Mouse (Mus musculus) MEL (cell line): ENCODE data around the gene Mrpl33. TPM values are rescaled to one million over a fixed set of nuclear protein-coding genes. Genes with fewer than 3 reads are reported as not detected.

ENCODE experiments used
- DNase-seq: peaks from one replicate; pipeline ENCODE4 v3.0.0; 2011; ENCODE audit warnings: low read depth, low spot score
- H3K27ac ChIP-seq: 2 replicates; pipeline ENCODE4 v1.5.1; 2012; ENCODE audit warnings: low read depth, mild to moderate bottlenecking, control low read depth, low read length, moderate library complexity; ENCODE audit not compliant: control insufficient read depth
- H3K27me3 ChIP-seq, 2 experiments: fragments of 150-350 bp in 1 of 2; sonication (generic) in 1 of 2; 2 replicates each; pipeline ENCODE4 v1.6.1; 2012; ENCODE audit warnings: low read length in 2 of 2, mild to moderate bottlenecking in 2 of 2, improper control_type of control experiment in 1 of 2, moderate library complexity in 1 of 2; ENCODE audit not compliant: insufficient read depth in 2 of 2, control insufficient read depth in 1 of 2
- H3K36me3 ChIP-seq, 2 experiments: 2 replicates each; pipeline ENCODE4 v1.6.1; 2012 to 2014; ENCODE audit warnings: low read length in 2 of 2, improper control_type of control experiment in 1 of 2, inconsistent platforms in 1 of 2, mild to moderate bottlenecking in 1 of 2; ENCODE audit not compliant: insufficient read depth in 2 of 2, control insufficient read depth in 1 of 2
- H3K4me1 ChIP-seq, 2 experiments: fragments of 150-350 bp in 1 of 2; sonication (generic) in 1 of 2; 2 replicates each; pipeline ENCODE4 v1.6.1; 2012; ENCODE audit warnings: low read length in 2 of 2, improper control_type of control experiment in 1 of 2, mild to moderate bottlenecking in 1 of 2; ENCODE audit not compliant: insufficient read depth in 2 of 2, control insufficient read depth in 1 of 2
- H3K4me3 ChIP-seq, 2 experiments: fragments of 150-350 bp in 1 of 2; sonication (generic) in 1 of 2; 2 replicates each; pipeline ENCODE4 v1.5.1; 2012; ENCODE audit warnings: low read depth in 2 of 2, low read length in 2 of 2, mild to moderate bottlenecking in 2 of 2, moderate library complexity in 2 of 2, control low read depth in 1 of 2, improper control_type of control experiment in 1 of 2; ENCODE audit not compliant: control insufficient read depth in 1 of 2, insufficient read depth in 1 of 2
- H3K79me2 ChIP-seq: 2 replicates; pipeline ENCODE4 v1.6.1; 2012; ENCODE audit warnings: mild to moderate bottlenecking, low read length, moderate library complexity; ENCODE audit not compliant: control insufficient read depth, poor library complexity, insufficient read depth
- H3K9ac ChIP-seq: 2 replicates; pipeline ENCODE4 v1.6.1; 2012; ENCODE audit warnings: low read depth, mild to moderate bottlenecking, control low read depth, low read length, moderate library complexity; ENCODE audit not compliant: control insufficient read depth, poor library complexity, severe bottlenecking
- H3K9me3 ChIP-seq: fragments of 150-350 bp; sonication (generic); replicated peaks from 2 replicates; pipeline ENCODE4 v1.6.1; 2012; ENCODE audit warnings: mild to moderate bottlenecking, low read length, improper control_type of control experiment, moderate library complexity; ENCODE audit not compliant: insufficient read depth
- BHLHE40 ChIP-seq: IDR thresholded peaks from 2 replicates; pipeline ENCODE4 v1.6.1; 2012; ENCODE audit warnings: low read depth, mild to moderate bottlenecking, inconsistent platforms, low read length, improper control_type of control experiment, borderline replicate concordance
- CHD1 ChIP-seq: IDR thresholded peaks from 2 replicates; pipeline ENCODE4 v1.6.1; 2012; ENCODE audit warnings: low read depth, mild to moderate bottlenecking, inconsistent platforms, low read length, improper control_type of control experiment
- CTCF ChIP-seq, 3 experiments: IDR thresholded peaks in 2 of 3; conservative IDR thresholded peaks in 1 of 3; 2 replicates each; pipeline ENCODE4 v1.5.1; 2011 to 2012; ENCODE audit warnings: low read length in 3 of 3, low read depth in 2 of 3, mild to moderate bottlenecking in 2 of 3, improper control_type of control experiment in 1 of 3, inconsistent platforms in 1 of 3, mixed read lengths in 1 of 3, moderate library complexity in 1 of 3; ENCODE audit not compliant: control insufficient read depth in 1 of 3, insufficient read depth in 1 of 3, poor library complexity in 1 of 3, severe bottlenecking in 1 of 3
- E2F4 ChIP-seq: IDR thresholded peaks from 2 replicates; pipeline ENCODE4 v1.6.1; 2011; ENCODE audit warnings: low read depth, low read length, improper control_type of control experiment, borderline replicate concordance
- ELF1 ChIP-seq: IDR thresholded peaks from 2 replicates; pipeline ENCODE4 v1.6.1; 2014; ENCODE audit warnings: low read depth, mild to moderate bottlenecking, inconsistent platforms, low read length, improper control_type of control experiment, moderate library complexity
- EP300 ChIP-seq, 2 experiments: IDR thresholded peaks; 2 replicates each; pipeline ENCODE4 v1.6.1; 2011; ENCODE audit warnings: improper control_type of control experiment in 2 of 2, low read length in 2 of 2, low read depth in 1 of 2, mild to moderate bottlenecking in 1 of 2
- ETS1 ChIP-seq: IDR thresholded peaks from 2 replicates; pipeline ENCODE4 v1.6.1; 2012; ENCODE audit warnings: low read depth, mild to moderate bottlenecking, inconsistent platforms, low read length, improper control_type of control experiment, moderate library complexity
- GABPA ChIP-seq: IDR thresholded peaks from 2 replicates; pipeline ENCODE4 v1.6.1; 2012; ENCODE audit warnings: low read depth, mild to moderate bottlenecking, inconsistent platforms, low read length, improper control_type of control experiment, moderate library complexity
- JUND ChIP-seq: IDR thresholded peaks from 2 replicates; pipeline ENCODE4 v1.6.1; 2011; ENCODE audit warnings: low read depth, mild to moderate bottlenecking, improper control_type of control experiment, low read length
- MAFK ChIP-seq: IDR thresholded peaks from 2 replicates; pipeline ENCODE4 v1.6.1; 2011; ENCODE audit warnings: low read depth, mild to moderate bottlenecking, low read length, improper control_type of control experiment, borderline replicate concordance
- MAX ChIP-seq: IDR thresholded peaks from 2 replicates; pipeline ENCODE4 v1.6.1; 2011; ENCODE audit warnings: low read length, improper control_type of control experiment
- MAZ ChIP-seq: IDR thresholded peaks from 2 replicates; pipeline ENCODE4 v1.6.1; 2012; ENCODE audit warnings: low read depth, mild to moderate bottlenecking, inconsistent platforms, low read length, improper control_type of control experiment
- MEF2A ChIP-seq: IDR thresholded peaks from 2 replicates; pipeline ENCODE4 v1.6.1; 2014; ENCODE audit warnings: low read depth, mild to moderate bottlenecking, inconsistent platforms, low read length, improper control_type of control experiment; ENCODE audit not compliant: poor library complexity, insufficient replicate concordance, severe bottlenecking; ENCODE audit errors: extremely low read depth
- MXI1 ChIP-seq: IDR thresholded peaks from 2 replicates; pipeline ENCODE4 v1.6.1; 2011; ENCODE audit warnings: mild to moderate bottlenecking, low read depth, low read length, improper control_type of control experiment
- MYC ChIP-seq: IDR thresholded peaks from 2 replicates; pipeline ENCODE4 v1.6.1; 2011; ENCODE audit warnings: low read depth, mild to moderate bottlenecking, low read length, improper control_type of control experiment, moderate library complexity
- NRF1 ChIP-seq: IDR thresholded peaks from 2 replicates; pipeline ENCODE4 v1.6.1; 2014; ENCODE audit warnings: low read depth, mild to moderate bottlenecking, inconsistent platforms, low read length, improper control_type of control experiment, moderate library complexity; ENCODE audit not compliant: poor library complexity, insufficient read depth, severe bottlenecking
- POLR2A ChIP-seq, 2 experiments: IDR thresholded peaks; 2 replicates each; pipeline ENCODE4 v1.6.1; 2011 to 2012; ENCODE audit warnings: low read length in 2 of 2, mild to moderate bottlenecking in 2 of 2, control low read depth in 1 of 2, improper control_type of control experiment in 1 of 2, low read depth in 1 of 2, moderate library complexity in 1 of 2; ENCODE audit not compliant: control insufficient read depth in 1 of 2, insufficient read depth in 1 of 2, poor library complexity in 1 of 2
- POLR2AphosphoS2 ChIP-seq: IDR thresholded peaks from 2 replicates; pipeline ENCODE4 v1.6.1; 2011; ENCODE audit warnings: low read length, improper control_type of control experiment
- RAD21 ChIP-seq: IDR thresholded peaks from 2 replicates; pipeline ENCODE4 v1.6.1; 2011; ENCODE audit warnings: mild to moderate bottlenecking, low read depth, low read length, improper control_type of control experiment
- SIN3A ChIP-seq: IDR thresholded peaks from 2 replicates; pipeline ENCODE4 v1.6.1; 2012; ENCODE audit warnings: low read length, improper control_type of control experiment, inconsistent platforms
- SMC3 ChIP-seq: IDR thresholded peaks from 2 replicates; pipeline ENCODE4 v1.6.1; 2011; ENCODE audit warnings: low read depth, low read length, improper control_type of control experiment
- TAL1 ChIP-seq: IDR thresholded peaks from 2 replicates; pipeline ENCODE4 v1.6.1; 2012; ENCODE audit warnings: mild to moderate bottlenecking, inconsistent platforms, low read length, moderate library complexity, mixed read lengths
- TBP ChIP-seq: IDR thresholded peaks from 2 replicates; pipeline ENCODE4 v1.8.0; 2011; ENCODE audit warnings: low read depth, low read length, improper control_type of control experiment
- UBTF ChIP-seq: IDR thresholded peaks from 2 replicates; pipeline ENCODE4 v1.6.1; 2012; ENCODE audit warnings: low read depth, mild to moderate bottlenecking, inconsistent platforms, low read length, improper control_type of control experiment, moderate library complexity, borderline replicate concordance; ENCODE audit not compliant: insufficient read depth
- USF1 ChIP-seq: IDR thresholded peaks from 2 replicates; pipeline ENCODE4 v1.6.1; 2014; ENCODE audit warnings: low read depth, mild to moderate bottlenecking, inconsistent platforms, low read length, improper control_type of control experiment, moderate library complexity
- USF2 ChIP-seq, 2 experiments: IDR thresholded peaks; 2 replicates each; pipeline ENCODE4 v1.6.1; 2011 to 2012; ENCODE audit warnings: improper control_type of control experiment in 2 of 2, low read length in 2 of 2, borderline replicate concordance in 1 of 2, inconsistent platforms in 1 of 2, low read depth in 1 of 2, mild to moderate bottlenecking in 1 of 2; ENCODE audit not compliant: insufficient read depth in 1 of 2
- ZKSCAN1 ChIP-seq: IDR thresholded peaks from 2 replicates; pipeline ENCODE4 v1.6.1; 2012; ENCODE audit warnings: low read depth, mild to moderate bottlenecking, inconsistent platforms, low read length, improper control_type of control experiment, moderate library complexity
- ZMIZ1 ChIP-seq: IDR thresholded peaks from 2 replicates; pipeline ENCODE4 v1.6.1; 2012; ENCODE audit warnings: low read depth, mild to moderate bottlenecking, inconsistent platforms, low read length, improper control_type of control experiment, moderate library complexity
- ZNF384 ChIP-seq: IDR thresholded peaks from 2 replicates; pipeline ENCODE4 v1.6.1; 2012; ENCODE audit warnings: low read depth, mild to moderate bottlenecking, inconsistent platforms, low read length, improper control_type of control experiment
- polyA plus RNA-seq, 2 experiments: library from polyadenylated mRNA; stranded (reverse) in 1 of 2; unstranded in 1 of 2; fragments of >175 nt in 1 of 2; fragments of >200 nt in 1 of 2; gene quantifications; 2 replicates each; pipeline versions ENCODE4 v1.2.1 to v1.2.4; 2012; ENCODE audit warnings: low replicate concordance in 2 of 2, low read depth in 1 of 2; ENCODE audit not compliant: insufficient read length in 2 of 2, insufficient read depth in 1 of 2, missing spikeins in 1 of 2
- total RNA-seq: library from RNA; depleted of rRNA; stranded (reverse); fragments of 300-350 nt; gene quantifications from 2 replicates; pipeline ENCODE4 v1.2.3, GENCODE M21; 2012

Mrpl33 gene
- total and polyA plus RNA-seq, 3 experiments: 158 to 249 TPM; not detected in 1

- Histone ChIP-seq H3K4me3 (no peak overlapping the region), H3K79me2 (peaks cover 14% of the 10 kb centered on the region), H3K9ac (no peak overlapping the region), H3K27me3 (no peaks in the 10 kb centered on the region), H3K36me3 (peaks cover 5 to 31% of the 10 kb centered on the region in 2 experiments), H3K4me1 (peaks cover 13 to 31% of the 10 kb centered on the region in 2 experiments), H3K27ac (peak overlapping the region; percentile 28), H3K9me3 (no peaks in the 10 kb centered on the region)
- DNase-seq: peak; percentile 77
- TF ChIP-seq JUND: no peak
- 0 out of 2 replicates have a peak, but pooled peaks have one; percentile 13 for TF ChIP-seq MXI1
- TF ChIP-seq GABPA: no peak
- TF ChIP-seq ELF1: no peak
- TF ChIP-seq TAL1: no peak
- TF ChIP-seq USF2 (IDR thresholded peaks at IDR 0.05; ENCODE audit: borderline replicate concordance in 1 of 2, insufficient read depth in 1 of 2, low read depth in 1 of 2, low read length in 2 of 2): no peak
- TF ChIP-seq ZNF384: no peak
- no peak for TF ChIP-seq USF1
Measured at GRCm38 (mm10) chr5:31611186-31611585, 14.5 kb downstream of the Mrpl33 start.

GRCm38 (mm10) chr5:31613852-31614286 is 17.1 kb downstream of the Mrpl33 start:
- Histone ChIP-seq H3K4me3 (peak overlapping the region; percentile 70 to 72), H3K9ac (peak overlapping the region; percentile 83), H3K27me3 (no peaks in the 10 kb centered on the region), H3K36me3 (peaks cover 7 to 32% of the 10 kb centered on the region in 2 experiments), H3K79me2 (peaks cover 16% of the 10 kb centered on the region), H3K4me1 (peaks cover 13 to 31% of the 10 kb centered on the region in 2 experiments), H3K27ac (peak overlapping the region; percentile 88), H3K9me3 (no peaks in the 10 kb centered on the region)
- DNase-seq: peak; percentile 95
- peak; percentile 77; the same call in 1 of the 2 replicates for TF ChIP-seq MAZ
- TF ChIP-seq CTCF (IDR thresholded peaks at IDR 0.05 in 2 of 3, conservative IDR thresholded peaks at IDR 0.05 in 1 of 3; ENCODE audit: control insufficient read depth in 1 of 3, insufficient read depth in 1 of 3, low read depth in 2 of 3, low read length in 3 of 3, poor library complexity in 1 of 3, severe bottlenecking in 1 of 3): peak in 2 of 3 experiments; percentile 44 to 49; a peak in 3 of 6 replicates
- peak; percentile 68; the same call in 1 of the 2 replicates for TF ChIP-seq MAX
- 0 out of 2 replicates have a peak, but pooled peaks have one; percentile 33 for TF ChIP-seq ZKSCAN1
- peak; percentile 86 for TF ChIP-seq TBP
- 0 out of 4 replicates have a peak, but pooled peaks of 1 of the 2 experiments have one; percentile 3 for TF ChIP-seq EP300 (IDR thresholded peaks at IDR 0.05; ENCODE audit: low read depth in 1 of 2, low read length in 2 of 2)
- peak; percentile 89 for TF ChIP-seq MYC
- TF ChIP-seq BHLHE40: no peak
- TF ChIP-seq ETS1: 0 out of 2 replicates have a peak, but pooled peaks have one; percentile 20
- peak; percentile 60; the same call in 1 of the 2 replicates for TF ChIP-seq UBTF
- TF ChIP-seq SIN3A: peak; percentile 88
- TF ChIP-seq E2F4: no peak; the same call in 1 of the 2 replicates
- TF ChIP-seq MXI1: peak; percentile 80
- 0 out of 2 replicates have a peak, but pooled peaks have one; percentile 72 for TF ChIP-seq CHD1
- peak; percentile 93 for TF ChIP-seq ELF1
- TF ChIP-seq MEF2A: no peak
- TF ChIP-seq SMC3: peak; percentile 43; the same call in 1 of the 2 replicates
- no peak for TF ChIP-seq GABPA
- peak; percentile 46; the same call in 1 of the 2 replicates for TF ChIP-seq ZMIZ1
- TF ChIP-seq POLR2AphosphoS2: peak; percentile 99
- TF ChIP-seq POLR2A (IDR thresholded peaks at IDR 0.05; ENCODE audit: control insufficient read depth in 1 of 2, insufficient read depth in 1 of 2, low read depth in 1 of 2, low read length in 2 of 2, poor library complexity in 1 of 2): peak; percentile 89 to 96
- no peak for TF ChIP-seq MAFK
- TF ChIP-seq RAD21: 0 out of 2 replicates have a peak, but pooled peaks have one; percentile 4
- 0 out of 2 replicates have a peak, but pooled peaks have one; percentile 39 for TF ChIP-seq JUND
- no peak for TF ChIP-seq USF1
- peak; percentile 59; the same call in 1 of the 2 replicates for TF ChIP-seq NRF1
